In the genomic region with DNA sequence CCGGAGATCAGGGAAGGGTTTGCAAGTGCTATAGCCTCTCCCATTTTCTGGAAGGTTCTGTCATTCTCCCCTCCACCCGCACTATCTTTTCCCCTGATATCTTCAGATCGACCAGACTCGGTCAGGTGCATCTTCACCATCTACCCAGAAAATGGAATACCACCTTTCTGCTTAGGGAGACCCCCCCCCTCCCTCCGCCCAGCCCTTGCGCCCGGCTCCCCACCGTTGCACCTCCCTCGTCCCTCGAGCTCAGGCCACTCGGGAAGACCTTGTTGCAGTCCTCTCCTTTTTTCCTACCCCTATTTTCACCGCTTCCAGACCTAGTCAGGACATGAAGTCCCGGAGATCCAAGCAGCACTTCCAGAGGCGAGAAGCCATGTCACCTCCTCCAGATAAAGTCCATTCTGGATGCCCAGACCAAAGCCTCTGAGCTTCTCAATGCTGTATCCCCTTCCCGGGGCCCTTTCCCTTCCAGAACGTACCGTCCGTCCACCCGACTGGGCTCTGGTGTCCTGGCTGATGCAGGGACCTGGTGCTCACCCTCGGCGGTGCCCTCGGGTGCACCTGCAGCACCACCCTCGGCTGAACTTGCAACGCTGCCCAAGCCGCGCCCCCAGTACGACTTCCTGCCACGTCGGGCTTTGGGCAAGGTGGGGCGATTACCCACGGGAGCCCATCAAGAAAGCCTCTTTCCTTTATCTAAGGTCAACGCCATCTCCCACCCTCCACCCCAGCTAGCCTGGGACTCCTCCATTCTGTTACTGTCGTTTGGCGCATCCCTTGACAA, we compare ENCODE assay signal across 8 mouse cellular contexts. TPM values are rescaled to one million over a fixed set of nuclear protein-coding genes. Genes with fewer than 3 reads are reported as not detected.
DNase-seq lines count a peak whose midpoint lies in the region; ATAC-seq and TF ChIP-seq lines count a peak whose summit lies in the region.

A gene (minus strand): TSS at position 618 of the 787 bp plus-strand sequence.

- H3K27me3 ChIP-seq in heart, embryonic 15.5 days, result peaks cover 16% of the 10 kb centered on the region
- no peaks in the 10 kb centered on the region for H3K27me3 ChIP-seq in kidney, postnatal 0 days (ENCODE audit: insufficient read depth, low read length)
- no peaks in the 10 kb centered on the region for H3K27me3 ChIP-seq in liver, postnatal 0 days (ENCODE audit: insufficient read depth, low read length)
- H3K27me3 ChIP-seq in neural tube, embryonic 12.5 days (replicated peaks), result peaks cover 12% of the 10 kb centered on the region

- peak within 1 kb of the TSS; percentile 69 for H3K27ac ChIP-seq in heart, embryonic 15.5 days
- peak within 1 kb of the TSS; percentile 68 for H3K27ac ChIP-seq in kidney, postnatal 0 days
- H3K27ac ChIP-seq in liver, postnatal 0 days (ENCODE audit: low read depth), result peak within 1 kb of the TSS; percentile 77
- no peak within 1 kb of the TSS for H3K27ac ChIP-seq in neural tube, embryonic 12.5 days

- no peak for TF ChIP-seq CTCF in kidney, postnatal 0 days (IDR thresholded peaks at IDR 0.05; ENCODE audit: low read depth)
- TF ChIP-seq CTCF in liver, postnatal 0 days (IDR thresholded peaks at IDR 0.05; ENCODE audit: low read depth), result no peak

- H3K9me3 ChIP-seq in heart, embryonic 15.5 days (replicated peaks), result no peaks in the 10 kb centered on the region
- H3K9me3 ChIP-seq in kidney, postnatal 0 days (replicated peaks; ENCODE audit: low read length), result no peaks in the 10 kb centered on the region
- no peaks in the 10 kb centered on the region for H3K9me3 ChIP-seq in liver, postnatal 0 days (ENCODE audit: low read length)
- H3K9me3 ChIP-seq in neural tube, embryonic 12.5 days, result no peaks in the 10 kb centered on the region

- peak; percentile 15 for DNase-seq in right cerebral cortex, postnatal 4 days
- DNase-seq in right cerebral cortex, adult 18-20 months, result no peak
- peak; percentile 45 to 46 for DNase-seq in cerebellum, postnatal 36 days
- DNase-seq in kidney, postnatal 0 days (ENCODE audit: low spot score), result no peak
- DNase-seq in liver, postnatal 0 days, result peak; percentile 66
- peak; percentile 39 to 47 for DNase-seq in urinary bladder, postnatal 36 days (ENCODE audit: low spot score in 2 of 2)

- peak within 1 kb of the TSS; percentile 71 for H3K4me3 ChIP-seq in heart, embryonic 15.5 days
- H3K4me3 ChIP-seq in kidney, postnatal 0 days (replicated peaks; ENCODE audit: low read depth, low read length), result peak within 1 kb of the TSS; percentile 80
- peak within 1 kb of the TSS; percentile 80 for H3K4me3 ChIP-seq in liver, postnatal 0 days (ENCODE audit: low read depth, low read length)
- H3K4me3 ChIP-seq in neural tube, embryonic 12.5 days, result peak within 1 kb of the TSS; percentile 74

- H3K4me1 ChIP-seq in heart, embryonic 15.5 days (replicated peaks), result peaks cover 40% of the 10 kb centered on the region
- H3K4me1 ChIP-seq in kidney, postnatal 0 days (replicated peaks; ENCODE audit: insufficient read depth, low read length), result peaks cover 29% of the 10 kb centered on the region
- H3K4me1 ChIP-seq in liver, postnatal 0 days (ENCODE audit: insufficient read depth), result peaks cover 49% of the 10 kb centered on the region
- peaks cover 25% of the 10 kb centered on the region for H3K4me1 ChIP-seq in neural tube, embryonic 12.5 days

- TF ChIP-seq EP300 in liver, postnatal 0 days (IDR thresholded peaks at IDR 0.05; ENCODE audit: low read depth), result no peak

- WGBS in heart, embryonic 15.5 days, result 1% methylated on average over 34 of the region's 34 CpGs
- 1% methylated on average over 34 of the region's 34 CpGs for WGBS in kidney, postnatal 0 days
- 3% methylated on average over 34 of the region's 34 CpGs for WGBS in liver, postnatal 0 days (ENCODE audit: insufficient replicate concordance)
- WGBS in neural tube, embryonic 12.5 days, result 2% methylated on average over 34 of the region's 34 CpGs

- 0 out of 2 replicates have a peak, but pooled peaks have one; percentile 19 for ATAC-seq in heart, embryonic 15.5 days (replicated peaks; ENCODE audit: insufficient number of reproducible peaks, insufficient read depth, low FRiP score, low read depth)
- ATAC-seq in kidney, postnatal 0 days (replicated peaks; ENCODE audit: low FRiP score, low read depth), result peak; percentile 34; the same call in 1 of the 2 replicates
- no peak for ATAC-seq in liver, postnatal 0 days
- ATAC-seq in neural tube, embryonic 12.5 days (ENCODE audit: low FRiP score, low read depth), result peak; percentile 38

- H3K4me2 ChIP-seq in heart, embryonic 15.5 days, result peak within 1 kb of the TSS; percentile 96
- H3K4me2 ChIP-seq in kidney, postnatal 0 days (ENCODE audit: low read length), result peak within 1 kb of the TSS; percentile 96
- H3K4me2 ChIP-seq in liver, postnatal 0 days (ENCODE audit: low read depth, low read length), result peak within 1 kb of the TSS; percentile 87
- peak within 1 kb of the TSS; percentile 79 for H3K4me2 ChIP-seq in neural tube, embryonic 12.5 days (replicated peaks)

- H3K36me3 ChIP-seq in heart, embryonic 15.5 days, result no peaks in the 10 kb centered on the region
- no peaks in the 10 kb centered on the region for H3K36me3 ChIP-seq in kidney, postnatal 0 days (ENCODE audit: insufficient read depth, low read length)
- H3K36me3 ChIP-seq in liver, postnatal 0 days (replicated peaks; ENCODE audit: insufficient read depth, low read length), result no peaks in the 10 kb centered on the region; the same call in 1 of the 2 replicates
- no peaks in the 10 kb centered on the region for H3K36me3 ChIP-seq in neural tube, embryonic 12.5 days

- H3K9ac ChIP-seq in heart, embryonic 15.5 days, result peak within 1 kb of the TSS; percentile 60
- peak within 1 kb of the TSS; percentile 70 for H3K9ac ChIP-seq in kidney, postnatal 0 days (ENCODE audit: low read depth, low read length)
- peak within 1 kb of the TSS; percentile 75 for H3K9ac ChIP-seq in liver, postnatal 0 days (replicated peaks)
- peak within 1 kb of the TSS; percentile 72 for H3K9ac ChIP-seq in neural tube, embryonic 12.5 days

RNA-seq across cellular contexts. Expression of the gene that starts here (rescaled TPM):
- polyA plus RNA-seq in heart, embryonic 15.5 days (2015; fragmentation: Nextera tagmentation; extraction: Ambion mirVana), result 6.9 and 11.6 TPM in 2 replicates
- 14.8 and 15.5 TPM in 2 replicates for polyA plus RNA-seq in kidney, postnatal 0 days (2015; fragmentation: Nextera tagmentation; extraction: Ambion mirVana)
- 9.0 and 9.3 TPM in 2 replicates for polyA plus RNA-seq in liver, postnatal 0 days (2015; fragmentation: Nextera tagmentation; extraction: Ambion mirVana)
- 10.1 and 11.6 TPM in 2 replicates for polyA plus RNA-seq in neural tube, embryonic 12.5 days (2016; fragmentation: Nextera tagmentation; extraction: Ambion mirVana)

Comparison
In these comparisons a context has a peak if more than half of its experiments do, and no peak if none do; other contexts are left out.
1. DNase-seq: peak in right cerebral cortex, postnatal 4 days (single experiment), cerebellum, postnatal 36 days (2 of 2), liver, postnatal 0 days (single experiment) and urinary bladder, postnatal 36 days (2 of 2); none in right cerebral cortex, adult 18-20 months (single experiment) and kidney, postnatal 0 days (single experiment).
2. Peak in every context shown above with its lines, with median percentiles within 50 percentile points of each other: H3K4me2 ChIP-seq, H3K4me3 ChIP-seq and H3K9ac ChIP-seq.